Mouse (Mus musculus): ENCODE measurements around the gene Mcm7. TPM values are rescaled to one million over a fixed set of nuclear protein-coding genes. Genes with fewer than 3 reads are reported as not detected.
A peak's percentile ranks its signal among the peaks of the same experiment; 100 is the strongest.
"Not testable (repeated sequence)": the region's sequence is repeated elsewhere in the genome, so short reads cannot be mapped to it uniquely, and the experiment has no call there.

Gene Mcm7
- 225 and 233 TPM in 2 replicates for polyA plus RNA-seq (2014; fragmentation: Nextera tagmentation; extraction: Ambion mirVana)

GRCm38 (mm10) chr5:138171695-138172491 lies at the start of gene Mcm7, which contains the start of gene Ap4m1:
Gene Mcm7, minus strand, starts transcription at chr5:138172422.
Gene Ap4m1, plus strand, starts transcription at chr5:138172002.
- peaks cover 61% of the 10 kb centered on the region for H3K36me3 ChIP-seq (ENCODE audit: insufficient read depth)
- no peaks in the 10 kb centered on the region for H3K9me3 ChIP-seq (ENCODE audit: low read depth, low read length)
- peak within 1 kb of the TSS; percentile 99 for H3K27ac ChIP-seq (ENCODE audit: low read depth)
- TF ChIP-seq CTCF (IDR thresholded peaks at IDR 0.05; ENCODE audit: low read depth): peak; percentile 35; the same call in 1 of the 2 replicates
- H3K9ac ChIP-seq: peak within 1 kb of the TSS; percentile 85
- no peaks in the 10 kb centered on the region for H3K27me3 ChIP-seq (ENCODE audit: insufficient read depth, low read length)
- DNase-seq (peak; percentile 99), ATAC-seq (ENCODE audit: insufficient read depth) (peak; percentile 92)
- H3K4me2 ChIP-seq: peak within 1 kb of the TSS; percentile 80
- WGBS: under 1% methylated on average over 54 of the region's 54 CpGs
- peak within 1 kb of the TSS; percentile 81 for H3K4me3 ChIP-seq (ENCODE audit: low read depth, low read length)
- 0 out of 2 replicates have a peak, but pooled peaks cover 7% of the 10 kb centered on the region for H3K4me1 ChIP-seq (ENCODE audit: insufficient read depth)

GRCm38 (mm10) chr5:138219864-138220263 lies 47.6 kb upstream of the Mcm7 start:
- WGBS: 29% methylated on average over 2 of the region's 2 CpGs

GRCm38 (mm10) chr5:138216632-138217031 lies 44.4 kb upstream of the Mcm7 start:
- 90% methylated on average over 13 of the region's 13 CpGs for WGBS
- ATAC-seq (ENCODE audit: insufficient read depth); H3K4me1 ChIP-seq (ENCODE audit: insufficient read depth); H3K27ac ChIP-seq (ENCODE audit: low read depth); H3K4me2 ChIP-seq; H3K9ac ChIP-seq; H3K9me3 ChIP-seq (ENCODE audit: low read depth, low read length); H3K4me3 ChIP-seq (ENCODE audit: low read depth, low read length); H3K27me3 ChIP-seq (ENCODE audit: insufficient read depth, low read length); DNase-seq; H3K36me3 ChIP-seq (ENCODE audit: insufficient read depth): not testable (repeated sequence)

More at GRCm38 (mm10) chr5:138219864-138220263, 47.6 kb upstream of the Mcm7 start:
- no peak for TF ChIP-seq CTCF (IDR thresholded peaks at IDR 0.05; ENCODE audit: low read depth)
- H3K9me3 ChIP-seq (ENCODE audit: low read depth, low read length): no peaks in the 10 kb centered on the region
- H3K27ac ChIP-seq (ENCODE audit: low read depth): no peak overlapping the region
- H3K9ac ChIP-seq: no peak overlapping the region
- ATAC-seq (ENCODE audit: insufficient read depth): no peak
- H3K36me3 ChIP-seq (ENCODE audit: insufficient read depth): no peaks in the 10 kb centered on the region
- H3K27me3 ChIP-seq (ENCODE audit: insufficient read depth, low read length): no peaks in the 10 kb centered on the region
- DNase-seq: no peak
- no peak overlapping the region for H3K4me2 ChIP-seq
- no peak overlapping the region for H3K4me3 ChIP-seq (ENCODE audit: low read depth, low read length)
- H3K4me1 ChIP-seq (ENCODE audit: insufficient read depth): no peaks in the 10 kb centered on the region

GRCm38 (mm10) chr5:138207873-138208272 lies 35.7 kb upstream of the Mcm7 start:
- DNase-seq: no peak

GRCm38 (mm10) chr5:138207253-138207652 lies 35.0 kb upstream of the Mcm7 start:
- ATAC-seq (ENCODE audit: insufficient read depth) (no peak), DNase-seq (no peak)
- TF ChIP-seq CTCF (IDR thresholded peaks at IDR 0.05; ENCODE audit: low read depth): no peak
- Histone ChIP-seq H3K4me1 (ENCODE audit: insufficient read depth) (no peaks in the 10 kb centered on the region), H3K4me3 (ENCODE audit: low read depth, low read length) (no peak overlapping the region), H3K36me3 (ENCODE audit: insufficient read depth) (no peaks in the 10 kb centered on the region), H3K9ac (no peak overlapping the region), H3K27ac (ENCODE audit: low read depth) (no peak overlapping the region), H3K9me3 (ENCODE audit: low read depth, low read length) (no peaks in the 10 kb centered on the region), H3K27me3 (ENCODE audit: insufficient read depth, low read length) (no peaks in the 10 kb centered on the region), H3K4me2 (no peak overlapping the region)
- WGBS: 69% methylated on average over 1 of the region's 1 CpGs

More at GRCm38 (mm10) chr5:138207873-138208272, 35.7 kb upstream of the Mcm7 start:
- no peak overlapping the region for H3K4me2 ChIP-seq
- no peak for TF ChIP-seq CTCF (IDR thresholded peaks at IDR 0.05; ENCODE audit: low read depth)
- no peak overlapping the region for H3K9ac ChIP-seq
- no peak overlapping the region for H3K4me3 ChIP-seq (ENCODE audit: low read depth, low read length)
- H3K27me3 ChIP-seq (ENCODE audit: insufficient read depth, low read length): no peaks in the 10 kb centered on the region
- ATAC-seq (ENCODE audit: insufficient read depth): no peak
- no peaks in the 10 kb centered on the region for H3K4me1 ChIP-seq (ENCODE audit: insufficient read depth)
- no peaks in the 10 kb centered on the region for H3K36me3 ChIP-seq (ENCODE audit: insufficient read depth)
- 74% methylated on average over 4 of the region's 4 CpGs for WGBS
- H3K9me3 ChIP-seq (ENCODE audit: low read depth, low read length): no peaks in the 10 kb centered on the region; the same call in 1 of the 2 replicates
- no peak overlapping the region for H3K27ac ChIP-seq (ENCODE audit: low read depth)

- no peaks in the 10 kb centered on the region for H3K9me3 ChIP-seq (ENCODE audit: low read depth, low read length)
- H3K4me3 ChIP-seq (ENCODE audit: low read depth, low read length): no peak overlapping the region
- no peaks in the 10 kb centered on the region for H3K4me1 ChIP-seq (ENCODE audit: insufficient read depth)
- TF ChIP-seq CTCF (IDR thresholded peaks at IDR 0.05; ENCODE audit: low read depth): no peak
- H3K27ac ChIP-seq (ENCODE audit: low read depth): no peak overlapping the region
- no peak overlapping the region for H3K9ac ChIP-seq
- H3K4me2 ChIP-seq: no peak overlapping the region
- no peak for DNase-seq
- no peaks in the 10 kb centered on the region for H3K27me3 ChIP-seq (ENCODE audit: insufficient read depth, low read length)
- WGBS: 80% methylated on average over 3 of the region's 3 CpGs
- no peak for ATAC-seq (ENCODE audit: insufficient read depth)
- H3K36me3 ChIP-seq (ENCODE audit: insufficient read depth): no peaks in the 10 kb centered on the region
Observed at GRCm38 (mm10) chr5:138202086-138202485, 29.9 kb upstream of the Mcm7 start.

GRCm38 (mm10) chr5:138199576-138199975 lies 27.4 kb upstream of the Mcm7 start:
- ATAC-seq (ENCODE audit: insufficient read depth) (no peak), DNase-seq (peak; percentile 44)
- peak; percentile 51 for TF ChIP-seq CTCF (IDR thresholded peaks at IDR 0.05; ENCODE audit: low read depth)
- Histone ChIP-seq H3K27me3 (ENCODE audit: insufficient read depth, low read length) (no peaks in the 10 kb centered on the region), H3K36me3 (ENCODE audit: insufficient read depth) (no peaks in the 10 kb centered on the region), H3K9ac (no peak overlapping the region), H3K4me3 (ENCODE audit: low read depth, low read length) (no peak overlapping the region), H3K27ac (ENCODE audit: low read depth) (no peak overlapping the region), H3K4me2 (no peak overlapping the region), H3K9me3 (ENCODE audit: low read depth, low read length) (no peaks in the 10 kb centered on the region), H3K4me1 (ENCODE audit: insufficient read depth) (peaks cover 5% of the 10 kb centered on the region; the same call in 1 of the 2 replicates)
- 4% methylated on average over 1 of the region's 1 CpGs for WGBS
